Mouse (Mus musculus) heart, adult 2 months (tissue): Measurements from ENCODE around the gene Prdm16.

ENCODE experiments used
- CTCF ChIP-seq: fragments of 200-600 bp; IDR thresholded peaks from 2 replicates; pipeline ENCODE4 v1.8.1; 2022; ENCODE audit warnings: antibody characterized with exemption, mild to moderate bottlenecking, moderate library complexity
- EP300 ChIP-seq: fragments of 200-500 bp; IDR thresholded peaks from 2 replicates; pipeline ENCODE4 v1.6.1; 2011; ENCODE audit warnings: low read depth, low read length, control low read depth; ENCODE audit not compliant: insufficient read depth

GRCm38 (mm10) chr4:154425284-154425683 is 211.4 kb downstream of the Prdm16 start:
- TF ChIP-seq EP300 (no peak), CTCF (no peak)
